Mouse (Mus musculus) MN1 (cell line): ENCODE measurements at regions not wholly inside any gene's neighbourhood (a gene's known extent, or its start where the extent isn't known, plus 50 kb on each side); places are given as distances from the start of the nearest gene placed in this dataset.

ENCODE experiments used
- DNase-seq: peaks from one replicate; pipeline ENCODE4 v3.0.0-alpha.2; 2016; ENCODE audit warnings: low spot score

DNA sequence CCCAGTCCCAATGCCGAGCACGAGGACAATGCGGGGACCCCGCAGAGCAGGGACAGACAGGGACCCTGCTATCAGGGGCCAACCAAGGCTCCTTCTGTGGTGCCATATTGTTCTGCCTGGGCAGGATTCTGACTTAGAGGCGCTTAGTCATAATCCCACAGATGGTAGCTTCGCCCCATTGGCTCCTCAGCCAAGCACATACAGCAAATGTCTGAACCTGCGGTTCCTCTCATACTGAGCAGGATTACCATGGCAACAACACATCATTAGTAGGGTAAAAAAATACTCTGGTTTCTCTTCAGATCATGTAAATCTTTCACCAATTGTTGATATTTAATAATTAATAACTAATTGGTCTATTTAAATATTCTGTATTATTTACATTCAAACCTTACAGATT, 2140.3 kb upstream of the Cdh20 start:
- peak; percentile 60 for DNase-seq

GRCm38 (mm10) chr1:102644379-102644778, 2123.9 kb upstream of the Cdh20 start:
- no peak for DNase-seq

GRCm38 (mm10) chr1:102687367-102688070, 2080.8 kb upstream of the Cdh20 start:
- no peak for DNase-seq

DNA sequence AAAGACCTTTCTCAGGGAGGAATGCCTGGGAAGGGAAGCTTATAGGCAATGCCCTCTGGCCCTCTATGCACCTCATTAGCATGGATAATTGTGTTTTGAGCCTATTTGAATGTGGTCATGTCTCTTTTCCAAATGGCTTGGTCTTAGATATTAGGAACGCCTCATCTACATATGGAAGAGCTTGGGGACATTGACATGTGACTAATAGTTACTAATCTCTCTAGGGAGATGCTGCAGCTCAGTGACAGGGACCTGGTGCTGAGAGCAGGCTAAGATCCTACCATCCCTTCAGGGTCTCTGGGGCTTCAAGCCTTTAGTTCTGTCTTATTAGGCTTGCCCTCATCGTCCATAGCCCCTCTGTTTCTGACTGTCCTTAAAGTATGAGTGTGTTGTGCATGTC, 2051.9 kb upstream of the Cdh20 start:
- no peak for DNase-seq

DNA sequence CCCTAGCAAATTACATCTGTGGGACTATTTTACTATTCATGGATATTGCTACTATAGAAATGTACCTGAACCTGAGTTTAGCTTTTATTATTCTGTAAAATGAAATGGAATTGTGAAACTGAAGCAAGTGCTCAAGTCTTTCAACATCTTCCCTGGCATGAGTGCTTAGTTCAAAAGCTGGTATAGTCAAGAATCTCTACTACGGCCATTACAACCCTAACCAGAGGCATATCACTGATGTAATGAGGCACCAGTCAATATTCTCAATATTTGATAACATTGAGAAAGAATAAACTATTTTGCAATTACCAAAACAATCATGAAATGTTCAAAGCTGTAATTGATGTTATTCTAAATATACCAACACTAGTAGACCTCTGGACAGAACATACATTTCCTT, 2034.3 kb upstream of the Cdh20 start:
- DNase-seq, result no peak

- no peak for DNase-seq
These were observed 2032.9 kb upstream of the Cdh20 start for GRCm38 (mm10) chr1:102735392-102735791.

DNA sequence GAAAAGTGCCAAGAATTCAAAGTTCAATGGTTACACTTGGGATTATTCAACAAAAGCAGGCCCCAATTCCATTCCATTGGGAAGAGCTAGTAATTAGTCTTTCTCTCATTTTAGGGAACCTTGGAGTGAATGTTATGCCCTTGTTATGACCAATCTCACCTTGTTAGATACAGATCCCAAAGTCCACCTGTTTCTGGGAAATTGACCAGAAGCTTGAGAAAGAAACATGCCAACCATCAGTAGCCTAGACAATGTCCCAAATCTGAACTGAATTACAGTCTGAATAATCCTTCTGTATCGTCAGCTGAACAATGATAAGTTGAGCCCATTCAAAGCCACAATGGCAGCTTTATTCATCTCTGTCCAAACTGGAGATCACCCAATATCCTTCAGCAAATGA, 2010.4 kb upstream of the Cdh20 start:
- DNase-seq, result no peak
